In genomic region chr1:177796193-177796939, GRCm38 (mm10) we compare ENCODE assay signal across 8 mouse cellular contexts. TPM values are rescaled to one million over a fixed set of nuclear protein-coding genes. Genes with fewer than 3 reads are reported as not detected.
DNase-seq lines count a peak whose midpoint lies in the region; ATAC-seq lines count a peak whose summit lies in the region.

TSS of gene Adss (minus strand) at chr1:177796511.

- H3K27ac ChIP-seq in hindbrain, embryonic 12.5 days = peak within 1 kb of the TSS; percentile 95

- H3K27me3 ChIP-seq in hindbrain, embryonic 12.5 days = no peaks in the 10 kb centered on the region

- DNase-seq in NIH3T3 (ENCODE audit: low read depth) = peak; percentile 100
- peak; percentile 99 to 100 for DNase-seq in cerebellum, postnatal 10 days
- peak; percentile 97 to 98 for DNase-seq in frontal cortex, postnatal 10 days (ENCODE audit: low spot score in 2 of 2)
- DNase-seq in layer of hippocampus, postnatal 14 days (ENCODE audit: low spot score in 2 of 2) = peak; percentile 98
- DNase-seq in lung, postnatal 14 days = peak; percentile 98
- DNase-seq in retina, adult 2 months (ENCODE audit: low read depth, low spot score) = peak; percentile 95
- DNase-seq in thymus, postnatal 36 days = peak; percentile 98 to 100

- no peaks in the 10 kb centered on the region for H3K9me3 ChIP-seq in hindbrain, embryonic 12.5 days (replicated peaks)

- peak; percentile 100 for ATAC-seq in hindbrain, embryonic 12.5 days (ENCODE audit: low FRiP score)

- H3K4me2 ChIP-seq in hindbrain, embryonic 12.5 days (replicated peaks) = peak within 1 kb of the TSS; percentile 67

- peak within 1 kb of the TSS; percentile 87 for H3K9ac ChIP-seq in hindbrain, embryonic 12.5 days

- H3K4me1 ChIP-seq in hindbrain, embryonic 12.5 days = peaks cover 14% of the 10 kb centered on the region

- H3K36me3 ChIP-seq in hindbrain, embryonic 12.5 days = no peaks in the 10 kb centered on the region

- peak within 1 kb of the TSS; percentile 89 for H3K4me3 ChIP-seq in hindbrain, embryonic 12.5 days

- WGBS in hindbrain, embryonic 12.5 days = under 1% methylated on average over 62 of the region's 64 CpGs

RNA-seq across cellular contexts. Expression of gene Adss, which starts in this region (rescaled TPM):
- polyA plus RNA-seq in hindbrain, embryonic 12.5 days (2016; fragmentation: Nextera tagmentation; extraction: Ambion mirVana) = 51.5 and 57.6 TPM in 2 replicates
- 10 to 100 TPM; 72.0 to 79.2 TPM for total RNA-seq in layer of hippocampus, postnatal 14 days (2021)

Comparison
In these comparisons a context has a peak if more than half of its experiments do, and no peak if none do; other contexts are left out.
1. Peak in every context shown above with its lines: DNase-seq, ATAC-seq, H3K4me3 ChIP-seq and H3K27ac ChIP-seq.